Mouse (Mus musculus) spleen, postnatal 36 days (tissue): ENCODE results near the gene Plxdc1.
A peak's percentile ranks its signal among the peaks of the same experiment; 100 is the strongest.

ENCODE experiments used
- DNase-seq, 2 experiments: peaks; one replicate each; pipeline ENCODE4 v3.0.0; 2022; ENCODE audit warnings: low spot score in 2 of 2, mixed read lengths in 1 of 2

The Plxdc1 gene

DNA sequence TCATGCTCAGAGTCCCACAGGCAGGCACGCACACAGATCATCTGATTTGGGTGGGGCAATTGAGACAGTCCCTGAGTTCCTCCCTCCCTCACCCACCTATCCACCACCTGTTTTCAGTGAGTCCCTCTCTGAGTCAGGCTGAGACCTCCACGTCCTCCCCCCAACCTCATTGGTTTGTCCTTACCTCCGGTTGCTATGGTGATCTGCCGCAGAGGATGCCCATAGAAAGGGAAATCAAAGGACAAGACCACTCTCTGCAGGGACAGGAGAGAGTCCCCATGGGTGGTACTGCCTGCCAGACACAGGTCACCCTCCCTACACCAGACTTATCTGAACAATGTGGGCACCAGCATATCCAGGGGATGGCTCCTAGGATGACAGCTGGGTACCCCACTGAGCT lies 30.3 kb downstream of the Plxdc1 start:
- DNase-seq: no peak

GRCm38 (mm10) chr11:97955146-97955902 lies 30.9 kb downstream of the Plxdc1 start:
- DNase-seq: peak; percentile 45 to 47

- no peak for DNase-seq
These were observed 31.6 kb downstream of the Plxdc1 start for GRCm38 (mm10) chr11:97954469-97955141.

DNA sequence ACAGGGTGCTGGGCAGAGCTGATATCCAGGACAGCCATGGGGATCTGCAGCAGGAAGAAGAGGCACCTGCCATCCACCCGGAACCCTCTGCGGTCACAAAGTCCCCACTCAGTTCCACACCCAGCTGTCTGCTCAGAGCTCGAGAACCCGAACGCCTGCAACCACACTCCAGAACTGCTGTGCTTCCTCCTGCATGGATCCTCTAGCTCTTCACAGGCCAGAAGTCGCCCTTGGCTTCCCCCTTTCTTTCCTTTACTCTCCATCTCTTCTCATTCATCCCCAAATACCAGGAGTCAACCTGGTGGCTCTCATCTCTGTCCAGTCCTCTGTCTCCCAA lies 32.3 kb downstream of the Plxdc1 start:
- DNase-seq: peak in 1 of 2 experiments; percentile 24

GRCm38 (mm10) chr11:97953179-97953938 lies 32.9 kb downstream of the Plxdc1 start:
- peak; percentile 24 to 31 for DNase-seq

GRCm38 (mm10) chr11:97952367-97953006 lies 33.8 kb downstream of the Plxdc1 start:
- no peak for DNase-seq

DNA sequence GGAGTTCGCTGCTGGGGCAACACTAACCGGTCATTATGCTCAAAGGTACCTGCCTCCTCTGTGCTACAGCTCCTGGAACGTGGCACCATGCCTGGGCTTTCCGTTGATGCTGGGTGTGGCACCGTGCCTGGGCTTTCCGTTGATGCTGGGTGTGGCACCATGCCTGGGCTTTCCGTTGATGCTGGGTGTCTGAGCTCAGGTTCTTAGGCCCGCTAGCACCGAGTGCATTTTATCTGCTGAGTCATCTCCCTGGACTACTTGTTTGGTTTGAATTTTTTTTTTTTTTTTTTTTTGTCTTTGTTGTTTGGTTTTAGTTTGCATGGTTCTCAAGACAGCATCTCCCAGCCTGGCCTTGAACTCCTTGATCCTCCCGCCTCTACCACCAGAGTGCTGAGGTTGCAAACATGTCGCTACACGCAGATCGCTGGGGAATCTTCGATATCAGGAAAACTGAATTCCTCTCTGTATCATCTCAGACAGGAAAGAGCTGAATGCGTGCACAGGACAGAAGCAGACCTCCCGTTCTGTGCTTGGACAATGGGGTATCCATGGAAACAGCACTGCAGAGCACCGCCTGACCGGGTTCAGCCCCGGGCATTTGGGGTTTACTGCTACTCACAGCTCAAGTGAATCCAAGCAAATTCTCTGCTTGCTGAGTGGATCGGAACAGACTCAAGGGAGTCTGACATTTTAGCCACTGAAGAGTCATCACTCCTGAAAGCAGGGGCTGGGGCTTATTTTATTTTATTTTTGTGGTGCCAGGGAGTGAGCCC lies 36.4 kb downstream of the Plxdc1 start:
- peak in 1 of 2 experiments; percentile 34 for DNase-seq

DNA sequence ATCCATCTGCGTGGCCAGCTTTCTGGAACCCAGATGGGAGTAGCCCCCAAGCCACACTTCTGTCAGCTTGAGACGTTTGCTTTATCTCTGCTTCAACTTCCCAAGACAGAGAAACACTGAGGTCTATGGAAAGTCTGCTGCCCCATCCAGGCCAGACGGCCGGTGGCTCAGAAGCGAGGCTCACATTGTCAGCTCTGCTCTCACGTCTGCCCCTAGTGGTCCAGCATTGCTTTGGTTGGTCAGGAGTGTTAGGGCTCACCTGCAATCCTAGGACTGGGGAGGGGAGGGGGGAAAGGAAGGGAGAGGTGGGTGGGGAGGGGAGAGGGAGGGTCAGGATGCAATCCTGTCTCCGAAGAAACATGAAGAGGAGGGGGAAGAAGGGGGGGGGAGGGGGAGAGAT lies 38.8 kb downstream of the Plxdc1 start:
- DNase-seq: peak; percentile 30 to 33

DNA sequence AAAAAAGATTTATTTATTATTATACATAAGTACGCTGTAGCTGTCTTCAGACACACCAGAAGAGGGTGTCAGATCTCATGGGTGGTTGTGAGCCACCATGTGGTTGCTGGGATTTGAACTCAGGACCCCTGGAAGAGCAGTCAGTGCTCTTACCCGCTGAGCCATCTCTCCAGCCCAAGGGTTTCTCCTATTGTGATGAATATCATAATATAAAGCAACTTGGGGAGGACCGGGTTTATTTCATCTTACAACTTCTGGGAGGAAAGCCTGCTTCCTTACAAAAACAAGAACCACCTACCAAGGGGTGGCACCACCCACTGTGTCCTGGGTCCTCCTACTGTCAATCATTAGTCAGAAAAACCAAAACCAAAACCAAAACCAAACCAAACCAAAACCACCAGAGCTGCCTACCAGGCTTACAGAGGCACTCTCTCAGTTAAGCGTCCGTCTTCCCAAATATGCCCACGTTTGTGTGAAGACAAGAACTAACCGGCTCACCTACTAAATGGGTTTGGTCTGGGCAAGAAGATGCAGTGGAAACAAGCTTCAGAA lies 40.4 kb downstream of the Plxdc1 start:
- peak; percentile 24 to 55 for DNase-seq

DNA sequence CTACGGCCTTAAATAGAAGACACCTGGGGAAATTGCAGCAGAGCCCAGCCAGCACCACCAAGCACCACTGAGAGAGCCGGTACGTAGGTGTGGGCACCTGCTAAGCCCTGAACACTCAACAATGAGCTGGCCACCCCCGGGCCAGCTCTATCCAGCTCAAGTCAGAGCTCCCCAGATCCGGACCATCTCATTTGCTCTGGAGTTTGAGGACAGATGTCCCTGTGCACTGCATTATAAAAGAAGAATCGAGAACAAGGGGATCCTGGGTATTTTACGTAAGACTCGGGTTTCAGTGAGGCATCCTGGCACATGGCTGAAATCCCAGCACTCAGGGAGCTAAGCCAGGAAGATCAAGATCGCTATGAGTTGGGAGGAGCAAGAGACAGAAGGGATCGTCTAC lies 41.2 kb downstream of the Plxdc1 start:
- DNase-seq: no peak

GRCm38 (mm10) chr11:97943256-97943655 lies 43.0 kb downstream of the Plxdc1 start:
- DNase-seq: no peak

- no peak for DNase-seq
These were observed 43.7 kb downstream of the Plxdc1 start for GRCm38 (mm10) chr11:97942420-97943111.

- DNase-seq: no peak
These were observed 48.7 kb downstream of the Plxdc1 start for GRCm38 (mm10) chr11:97937469-97938105.

- DNase-seq: peak; percentile 53 to 65
These were observed 49.5 kb downstream of the Plxdc1 start for GRCm38 (mm10) chr11:97936758-97937157.

GRCm38 (mm10) chr11:97935913-97936575 lies 50.2 kb downstream of the Plxdc1 start:
- DNase-seq: no peak

DNA sequence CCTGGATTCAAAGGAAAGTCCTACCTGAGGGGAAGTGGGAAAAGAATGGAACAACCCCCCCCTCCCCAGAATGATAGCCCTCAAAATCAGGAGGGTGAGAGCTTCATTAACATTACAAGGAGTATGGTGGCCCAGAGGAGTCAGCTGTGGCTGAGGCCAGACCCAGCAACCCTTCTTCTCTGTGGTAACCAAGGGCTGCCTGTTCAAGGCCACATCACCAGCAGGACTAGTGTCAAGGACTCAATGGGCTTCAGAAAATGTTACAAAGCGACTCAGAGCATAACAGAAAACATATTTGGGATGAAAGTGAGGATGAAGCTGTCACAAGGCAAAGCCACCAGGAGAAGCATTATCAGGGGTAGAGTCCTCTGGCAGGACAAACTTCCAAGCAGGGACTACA lies 52.7 kb downstream of the Plxdc1 start:
- DNase-seq: no peak

GRCm38 (mm10) chr11:97928905-97929304 lies 57.3 kb downstream of the Plxdc1 start:
- DNase-seq: no peak

GRCm38 (mm10) chr11:97924217-97924616 lies 62.0 kb downstream of the Plxdc1 start:
- DNase-seq: no peak

- DNase-seq: no peak
These were observed 62.6 kb downstream of the Plxdc1 start for GRCm38 (mm10) chr11:97923639-97924038.
